ENCODE assay signal across 11 mouse cellular contexts in genomic region chr1:64035087-64035791, GRCm38 (mm10).
A peak's percentile ranks its signal among the peaks of the same experiment; 100 is the strongest.
DNase-seq lines count a peak whose midpoint lies in the region; ATAC-seq lines count a peak whose summit lies in the region.
"Had no signal": no experiment of that assay in that cellular context is flagged by ENCODE, and none has a peak within 500 bp of the region (broad histone marks: within the 10 kb centered on the region; RNA-seq: fewer than 3 reads in every experiment).

No protein-coding gene starts in this region.

- peaks cover 10% of the 10 kb centered on the region; the same call in 1 of the 2 replicates for H3K4me1 ChIP-seq in neural tube, embryonic 11.5 days (ENCODE audit: control insufficient read depth, insufficient read depth, low read length)
- no peaks in the 10 kb centered on the region; the same call in 1 of the 2 replicates for H3K4me1 ChIP-seq in forebrain, embryonic 14.5 days (ENCODE audit: control insufficient read depth, insufficient read depth, low read length)

- H3K4me3 ChIP-seq in neural tube, embryonic 11.5 days (ENCODE audit: low read depth, low read length) = no peak overlapping the region
- H3K4me3 ChIP-seq in forebrain, embryonic 14.5 days (ENCODE audit: low read depth, low read length) = no peak overlapping the region
- H3K4me3 ChIP-seq: megakaryocyte, embryonic 14.5 days had no signal

- no peak overlapping the region for H3K27ac ChIP-seq in neural tube, embryonic 11.5 days (ENCODE audit: low read depth, low read length)
- H3K27ac ChIP-seq in forebrain, embryonic 14.5 days (ENCODE audit: low read depth, low read length) = no peak overlapping the region

- peak; percentile 46 for DNase-seq in cerebellum, adult 11-12 months
- no peak for DNase-seq in cerebellum, adult 11 months
- peak; percentile 45 for DNase-seq in neural tube, embryonic 11.5 days (ENCODE audit: low spot score)
- no peak for DNase-seq in neural tube, embryonic 10.5 days (ENCODE audit: extremely low spot score, low spot score)
- peak; percentile 64 to 69 for DNase-seq in kidney, postnatal 36 days
- DNase-seq in thymus, postnatal 0 days (ENCODE audit: low spot score) = no peak
- no peak for DNase-seq in forebrain, embryonic 14.5 days (ENCODE audit: low spot score)
- DNase-seq in thymus, postnatal 14 days = no peak
- DNase-seq: B cell, adult 2 months; layer of hippocampus, postnatal 36 days had no signal

- H3K4me2 ChIP-seq in neural tube, embryonic 11.5 days (ENCODE audit: low read depth) = no peak overlapping the region
- H3K4me2 ChIP-seq in forebrain, embryonic 14.5 days (ENCODE audit: low read length) = no peak overlapping the region

- H3K9me3 ChIP-seq in neural tube, embryonic 11.5 days (ENCODE audit: control insufficient read depth, low read length) = no peaks in the 10 kb centered on the region
- H3K9me3 ChIP-seq in forebrain, embryonic 14.5 days (replicated peaks; ENCODE audit: control insufficient read depth, low read length) = no peaks in the 10 kb centered on the region
- H3K9me3 ChIP-seq: megakaryocyte, embryonic 14.5 days had no signal

- ATAC-seq in neural tube, embryonic 11.5 days (ENCODE audit: insufficient read depth, low FRiP score, low TSS enrichment) = no peak
- ATAC-seq in forebrain, embryonic 14.5 days = no peak

- 72% methylated on average over 15 of the region's 15 CpGs for WGBS in neural tube, embryonic 11.5 days
- WGBS in forebrain, embryonic 14.5 days = 83% methylated on average over 15 of the region's 15 CpGs

- peaks cover 2% of the 10 kb centered on the region; the same call in 1 of the 2 replicates for H3K36me3 ChIP-seq in neural tube, embryonic 11.5 days (ENCODE audit: control insufficient read depth, insufficient read depth, low read length)
- H3K36me3 ChIP-seq in forebrain, embryonic 14.5 days (ENCODE audit: control insufficient read depth, insufficient read depth, low read length) = peaks cover 32% of the 10 kb centered on the region

- H3K27me3 ChIP-seq in neural tube, embryonic 11.5 days (ENCODE audit: control insufficient read depth, insufficient read depth, low read length) = no peaks in the 10 kb centered on the region
- no peaks in the 10 kb centered on the region for H3K27me3 ChIP-seq in forebrain, embryonic 14.5 days (replicated peaks; ENCODE audit: control insufficient read depth, insufficient read depth, low read length)
- H3K27me3 ChIP-seq: megakaryocyte, embryonic 14.5 days had no signal

- H3K9ac ChIP-seq in neural tube, embryonic 11.5 days (ENCODE audit: low read length) = no peak overlapping the region
- H3K9ac ChIP-seq in forebrain, embryonic 14.5 days (ENCODE audit: low read length) = no peak overlapping the region

Comparison
In these comparisons a context has a peak if more than half of its experiments do, and no peak if none do; other contexts are left out.
1. DNase-seq: peak in cerebellum, adult 11-12 months (single experiment), neural tube, embryonic 11.5 days (single experiment) and kidney, postnatal 36 days (2 of 2); none in cerebellum, adult 11 months (single experiment), neural tube, embryonic 10.5 days (single experiment), thymus, postnatal 0 days (single experiment), forebrain, embryonic 14.5 days (single experiment) and thymus, postnatal 14 days (single experiment).